25 mouse cellular contexts compared by ENCODE assay signal in the genomic region with DNA sequence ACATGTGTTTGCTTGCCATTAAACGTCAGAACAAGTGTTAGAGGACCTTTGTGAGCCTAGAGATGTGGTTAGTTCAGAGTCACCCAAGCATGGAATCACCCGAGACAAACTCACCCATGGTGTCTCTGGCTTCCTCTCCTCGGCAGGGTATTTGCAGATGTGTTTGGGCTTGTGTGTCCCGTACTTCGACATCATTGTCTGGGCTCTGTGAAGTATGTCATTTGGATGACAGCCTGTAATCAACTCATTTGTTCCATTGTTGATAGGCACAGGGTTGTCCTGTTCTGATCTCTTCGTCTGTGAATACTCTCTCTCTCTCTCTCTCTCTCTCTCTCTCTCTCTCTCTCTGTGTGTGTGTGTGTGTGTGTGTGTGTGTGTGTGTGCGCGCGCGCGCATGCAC.
DNase-seq lines count a peak whose midpoint lies in the region; ATAC-seq lines count a peak whose summit lies in the region.
"Had no signal": no experiment of that assay in that cellular context is flagged by ENCODE, and none has a peak within 500 bp of the region (broad histone marks: within the 10 kb centered on the region; RNA-seq: fewer than 3 reads in every experiment).

No protein-coding gene starts in this region.

- no peak overlapping the region for H3K9ac ChIP-seq in embryonic facial prominence, embryonic 14.5 days (ENCODE audit: low read depth, low read length)
- no peak overlapping the region for H3K9ac ChIP-seq in forebrain, embryonic 14.5 days (ENCODE audit: low read length)
- H3K9ac ChIP-seq in forebrain, embryonic 15.5 days (replicated peaks), result no peak overlapping the region
- H3K9ac ChIP-seq: embryonic facial prominence, embryonic 13.5 days; hindbrain, embryonic 13.5 days; intestine, embryonic 15.5 days had no signal

- no peak overlapping the region for H3K27ac ChIP-seq in embryonic facial prominence, embryonic 14.5 days (replicated peaks; ENCODE audit: low read depth, low read length)
- H3K27ac ChIP-seq in embryonic facial prominence, embryonic 10.5 days (replicated peaks), result no peak overlapping the region
- H3K27ac ChIP-seq in forebrain, embryonic 14.5 days (ENCODE audit: low read depth, low read length), result no peak overlapping the region
- H3K27ac ChIP-seq in forebrain, embryonic 10.5 days, result no peak overlapping the region
- no peak overlapping the region for H3K27ac ChIP-seq in forebrain, embryonic 15.5 days (replicated peaks)
- H3K27ac ChIP-seq: embryonic facial prominence, embryonic 13.5 days; hindbrain, embryonic 10.5 days; hindbrain, embryonic 13.5 days; intestine, embryonic 15.5 days had no signal

- no peaks in the 10 kb centered on the region for H3K27me3 ChIP-seq in embryonic facial prominence, embryonic 14.5 days (replicated peaks; ENCODE audit: control insufficient read depth, insufficient read depth, low read length)
- peaks cover 15% of the 10 kb centered on the region for H3K27me3 ChIP-seq in embryonic facial prominence, embryonic 10.5 days (replicated peaks; ENCODE audit: low read depth, poor library complexity, severe bottlenecking)
- H3K27me3 ChIP-seq in forebrain, embryonic 14.5 days (replicated peaks; ENCODE audit: control insufficient read depth, insufficient read depth, low read length), result no peaks in the 10 kb centered on the region
- peaks cover 55% of the 10 kb centered on the region for H3K27me3 ChIP-seq in forebrain, embryonic 10.5 days (ENCODE audit: poor library complexity, severe bottlenecking)
- H3K27me3 ChIP-seq in forebrain, embryonic 15.5 days, result no peaks in the 10 kb centered on the region
- H3K27me3 ChIP-seq: embryonic facial prominence, embryonic 13.5 days; intestine, embryonic 15.5 days had no signal

- peak; percentile 10 for DNase-seq in embryonic facial prominence, embryonic 14.5 days (ENCODE audit: low spot score)
- no peak for DNase-seq in embryonic facial prominence, embryonic 10.5 days (ENCODE audit: low spot score)
- DNase-seq in forebrain, embryonic 14.5 days (ENCODE audit: low spot score), result no peak
- DNase-seq in forebrain, embryonic 10.5 days (ENCODE audit: extremely low spot score, low spot score), result no peak
- DNase-seq in retina, postnatal 1 day, result peak; percentile 77
- DNase-seq in adrenal gland, adult (ENCODE audit: inconsistent age in 2 of 2, low spot score in 1 of 2), result no peak
- DNase-seq in liver, result no peak
- DNase-seq: adrenal gland, adult 2 months; adrenal gland, postnatal 25 days; cerebellum, adult 11 months; cerebellum, adult 2 months; cerebellum, adult 9-11 months; cerebellum, postnatal 25 days; gastrocnemius, postnatal 10 days; gastrocnemius, postnatal 36 days; kidney, adult 11 months; kidney, adult 8-10 months had no signal

- H3K4me3 ChIP-seq in embryonic facial prominence, embryonic 14.5 days (ENCODE audit: low read depth, low read length), result no peak overlapping the region
- H3K4me3 ChIP-seq in embryonic facial prominence, embryonic 10.5 days, result no peak overlapping the region
- no peak overlapping the region for H3K4me3 ChIP-seq in forebrain, embryonic 14.5 days (ENCODE audit: low read depth, low read length)
- no peak overlapping the region for H3K4me3 ChIP-seq in forebrain, embryonic 10.5 days
- H3K4me3 ChIP-seq in forebrain, embryonic 15.5 days, result no peak overlapping the region
- H3K4me3 ChIP-seq: embryonic facial prominence, embryonic 13.5 days; hindbrain, embryonic 10.5 days; hindbrain, embryonic 13.5 days; intestine, embryonic 15.5 days had no signal

- H3K4me1 ChIP-seq in embryonic facial prominence, embryonic 14.5 days (ENCODE audit: control insufficient read depth, insufficient read depth, low read length), result no peaks in the 10 kb centered on the region
- peaks cover 7% of the 10 kb centered on the region; the same call in 1 of the 2 replicates for H3K4me1 ChIP-seq in embryonic facial prominence, embryonic 10.5 days
- H3K4me1 ChIP-seq in forebrain, embryonic 14.5 days (ENCODE audit: control insufficient read depth, insufficient read depth, low read length), result 0 out of 2 replicates have a peak, but pooled peaks cover 6% of the 10 kb centered on the region
- H3K4me1 ChIP-seq in forebrain, embryonic 10.5 days, result peaks cover 19% of the 10 kb centered on the region
- H3K4me1 ChIP-seq in forebrain, embryonic 15.5 days, result peaks cover 7% of the 10 kb centered on the region
- H3K4me1 ChIP-seq: intestine, embryonic 15.5 days had no signal

- no peaks in the 10 kb centered on the region for H3K9me3 ChIP-seq in embryonic facial prominence, embryonic 14.5 days (ENCODE audit: control insufficient read depth, low read length)
- H3K9me3 ChIP-seq in embryonic facial prominence, embryonic 10.5 days, result no peaks in the 10 kb centered on the region
- no peaks in the 10 kb centered on the region for H3K9me3 ChIP-seq in forebrain, embryonic 14.5 days (replicated peaks; ENCODE audit: control insufficient read depth, low read length)
- no peaks in the 10 kb centered on the region for H3K9me3 ChIP-seq in forebrain, embryonic 10.5 days
- no peaks in the 10 kb centered on the region for H3K9me3 ChIP-seq in forebrain, embryonic 15.5 days
- H3K9me3 ChIP-seq: embryonic facial prominence, embryonic 13.5 days; hindbrain, embryonic 13.5 days; intestine, embryonic 15.5 days had no signal

- H3K4me2 ChIP-seq in embryonic facial prominence, embryonic 14.5 days (ENCODE audit: low read depth, low read length), result no peak overlapping the region
- no peak overlapping the region for H3K4me2 ChIP-seq in forebrain, embryonic 14.5 days (ENCODE audit: low read length)
- no peak overlapping the region for H3K4me2 ChIP-seq in forebrain, embryonic 15.5 days (replicated peaks)
- H3K4me2 ChIP-seq: embryonic facial prominence, embryonic 13.5 days; heart, embryonic 11.5 days; hindbrain, embryonic 13.5 days; intestine, embryonic 15.5 days had no signal

- 0 out of 2 replicates have a peak, but pooled peaks have one; percentile 37 for ATAC-seq in embryonic facial prominence, embryonic 14.5 days (ENCODE audit: low read depth)
- ATAC-seq in forebrain, embryonic 14.5 days, result peak; percentile 55
- ATAC-seq in forebrain, embryonic 15.5 days (replicated peaks), result peak; percentile 35; the same call in 1 of the 2 replicates
- ATAC-seq: hindbrain, embryonic 16.5 days; intestine, embryonic 15.5 days; Patski had no signal

- H3K36me3 ChIP-seq in embryonic facial prominence, embryonic 14.5 days (ENCODE audit: control insufficient read depth, insufficient read depth, low read length), result no peaks in the 10 kb centered on the region
- H3K36me3 ChIP-seq in embryonic facial prominence, embryonic 10.5 days (replicated peaks), result no peaks in the 10 kb centered on the region
- no peaks in the 10 kb centered on the region for H3K36me3 ChIP-seq in forebrain, embryonic 14.5 days (ENCODE audit: control insufficient read depth, insufficient read depth, low read length)
- no peaks in the 10 kb centered on the region for H3K36me3 ChIP-seq in forebrain, embryonic 10.5 days (replicated peaks)
- H3K36me3 ChIP-seq in forebrain, embryonic 15.5 days, result no peaks in the 10 kb centered on the region
- H3K36me3 ChIP-seq: embryonic facial prominence, embryonic 13.5 days; hindbrain, embryonic 10.5 days; hindbrain, embryonic 13.5 days; intestine, embryonic 15.5 days had no signal

- 74% methylated on average over 11 of the region's 11 CpGs for whole genome bisulfite sequencing in embryonic facial prominence, embryonic 14.5 days
- WGBS in embryonic facial prominence, embryonic 10.5 days, result 77% methylated on average over 11 of the region's 11 CpGs
- 66% methylated on average over 11 of the region's 11 CpGs for WGBS in forebrain, embryonic 14.5 days
- WGBS in forebrain, embryonic 10.5 days, result 84% methylated on average over 11 of the region's 11 CpGs
- WGBS in forebrain, embryonic 15.5 days, result 62% methylated on average over 11 of the region's 11 CpGs

Comparison
In these comparisons a context has a peak if more than half of its experiments do, and no peak if none do; other contexts are left out.
1. DNase-seq: peak in embryonic facial prominence, embryonic 14.5 days (single experiment) and retina, postnatal 1 day (single experiment); none in embryonic facial prominence, embryonic 10.5 days (single experiment), forebrain, embryonic 14.5 days (single experiment), forebrain, embryonic 10.5 days (single experiment), adrenal gland, adult (0 of 2) and liver (single experiment).
2. Peak in every context shown above with its lines, with median percentiles within 50 percentile points of each other: ATAC-seq.